Mouse (Mus musculus) ES-E14 (cell line): ENCODE results near the gene Nagk.

Experiments
- CHD2 ChIP-seq: IDR thresholded peaks from 2 replicates; pipeline ENCODE4 v1.6.1; 2014; ENCODE audit warnings: mild to moderate bottlenecking, low read depth, low read length, inconsistent platforms
- MAFK ChIP-seq: IDR thresholded peaks from 2 replicates; pipeline ENCODE4 v1.6.1; 2014; ENCODE audit warnings: mild to moderate bottlenecking, low read depth, low read length, inconsistent platforms; ENCODE audit not compliant: insufficient read depth
- ZC3H11A ChIP-seq: IDR thresholded peaks from 2 replicates; pipeline ENCODE4 v1.6.1; 2012; ENCODE audit warnings: low read depth, mild to moderate bottlenecking, inconsistent platforms, low read length, borderline replicate concordance

DNA sequence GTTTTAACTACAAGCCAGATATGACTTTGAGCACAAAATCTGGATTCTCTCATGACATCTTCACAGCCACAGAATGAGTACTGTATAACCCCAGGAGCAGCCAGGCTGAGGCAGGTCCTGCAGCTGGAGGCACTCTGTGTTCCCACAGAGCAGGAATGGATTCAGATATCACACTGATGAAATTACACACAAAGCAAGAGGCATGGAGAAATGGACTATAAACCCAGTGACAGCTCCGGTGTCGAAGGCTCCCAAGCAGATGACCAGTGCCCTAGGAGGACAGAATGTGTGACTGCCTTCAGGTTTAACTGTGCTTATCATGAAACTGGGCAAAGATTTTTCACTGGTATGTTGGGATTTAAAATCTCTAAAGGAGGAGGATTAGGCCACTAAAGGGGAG is 51.4 kb downstream of the Nagk start:
- TF ChIP-seq MAFK (no peak), ZC3H11A (no peak), CHD2 (no peak)
